10 mouse cellular contexts compared by ENCODE assay signal in the genomic region with DNA sequence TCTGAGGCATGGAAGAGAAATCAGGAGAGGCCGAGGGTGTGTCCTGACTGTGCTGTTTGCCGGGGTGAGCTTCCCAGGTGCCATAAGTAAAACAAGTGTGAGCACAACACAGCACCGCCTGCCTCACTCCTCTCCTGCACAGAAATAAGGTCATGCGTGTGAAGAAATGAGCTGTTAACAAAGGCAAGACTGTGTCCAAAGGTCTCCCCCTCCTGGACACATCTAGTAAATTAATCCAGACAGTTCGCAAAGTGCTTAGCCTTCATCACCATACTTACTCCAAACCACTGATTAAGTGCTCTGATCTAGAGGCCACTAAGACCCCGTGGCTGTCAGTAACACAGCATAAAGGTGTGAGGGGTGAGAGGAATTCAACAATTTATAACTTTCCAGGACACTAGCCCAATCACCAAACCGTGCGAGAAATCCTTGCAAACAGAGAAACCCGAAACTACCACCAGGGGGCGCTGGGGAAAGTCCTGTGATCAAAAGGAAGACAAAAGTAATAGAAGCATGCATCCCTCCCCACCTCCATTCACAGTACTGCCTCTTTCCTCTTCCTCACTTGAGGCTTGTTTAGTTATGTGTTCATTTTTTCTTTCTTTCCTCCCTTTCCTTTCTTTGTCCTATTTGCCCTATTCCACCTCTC. TPM values are rescaled to one million over a fixed set of nuclear protein-coding genes. Genes with fewer than 3 reads are reported as not detected.
A peak's percentile ranks its signal among the peaks of the same experiment; 100 is the strongest.
DNase-seq lines count a peak whose midpoint lies in the region; ATAC-seq and TF ChIP-seq lines count a peak whose summit lies in the region.
"Had no signal": no experiment of that assay in that cellular context is flagged by ENCODE, and none has a peak within 500 bp of the region (broad histone marks: within the 10 kb centered on the region; RNA-seq: fewer than 3 reads in every experiment).

No protein-coding gene starts in this region.

- no peak for TF ChIP-seq POLR2A in testis, adult 2 months (IDR thresholded peaks at IDR 0.05; ENCODE audit: control insufficient read depth, low read depth, low read length)

- no peak overlapping the region for H3K4me3 ChIP-seq in hindbrain, embryonic 10.5 days
- no peak overlapping the region for H3K4me3 ChIP-seq in hindbrain, embryonic 14.5 days (replicated peaks; ENCODE audit: low read length)
- H3K4me3 ChIP-seq in testis, adult 2 months (ENCODE audit: control insufficient read depth, low read depth, low read length) = no peak overlapping the region
- H3K4me3 ChIP-seq: midbrain, embryonic 12.5 days had no signal

- H3K27me3 ChIP-seq in hindbrain, embryonic 10.5 days (ENCODE audit: insufficient read depth, poor library complexity, severe bottlenecking) = no peaks in the 10 kb centered on the region
- no peaks in the 10 kb centered on the region for H3K27me3 ChIP-seq in hindbrain, embryonic 14.5 days (ENCODE audit: control insufficient read depth, insufficient read depth, low read length)
- H3K27me3 ChIP-seq in testis, adult 2 months (ENCODE audit: control insufficient read depth, insufficient read depth, low read length) = no peaks in the 10 kb centered on the region
- H3K27me3 ChIP-seq: midbrain, embryonic 12.5 days had no signal

- H3K36me3 ChIP-seq in hindbrain, embryonic 10.5 days = no peaks in the 10 kb centered on the region
- H3K36me3 ChIP-seq in hindbrain, embryonic 14.5 days (replicated peaks; ENCODE audit: control insufficient read depth, insufficient read depth) = no peaks in the 10 kb centered on the region
- no peaks in the 10 kb centered on the region for H3K36me3 ChIP-seq in testis, adult 2 months (ENCODE audit: control insufficient read depth, insufficient read depth, low read length)
- H3K36me3 ChIP-seq: midbrain, embryonic 12.5 days had no signal

- no peak for ATAC-seq in hindbrain, embryonic 14.5 days (ENCODE audit: low FRiP score)

- 54% methylated on average over 10 of the region's 10 CpGs for WGBS in hindbrain, embryonic 10.5 days
- WGBS in hindbrain, embryonic 14.5 days = 59% methylated on average over 10 of the region's 10 CpGs

- H3K4me2 ChIP-seq in hindbrain, embryonic 14.5 days (replicated peaks) = no peak overlapping the region
- H3K4me2 ChIP-seq: midbrain, embryonic 12.5 days had no signal

- H3K9me3 ChIP-seq in hindbrain, embryonic 10.5 days = no peaks in the 10 kb centered on the region
- H3K9me3 ChIP-seq in hindbrain, embryonic 14.5 days (ENCODE audit: control insufficient read depth, low read length) = no peaks in the 10 kb centered on the region
- H3K9me3 ChIP-seq: midbrain, embryonic 12.5 days had no signal

- H3K9ac ChIP-seq in hindbrain, embryonic 14.5 days = no peak overlapping the region
- H3K9ac ChIP-seq: midbrain, embryonic 12.5 days had no signal

- DNase-seq in hindbrain, embryonic 10.5 days (ENCODE audit: low spot score) = peak; percentile 14
- no peak for DNase-seq in hindbrain, embryonic 14.5 days (ENCODE audit: low spot score)
- peak; percentile 5 for DNase-seq in right cerebral cortex, postnatal 14 days
- no peak for DNase-seq in right cerebral cortex, postnatal 36 days (ENCODE audit: low spot score in 2 of 2)
- DNase-seq in c-Kit-positive CD71-positive TER-119-positive erythroid progenitor cells, embryonic 14.5 days (ENCODE audit: low spot score) = peak; percentile 11
- DNase-seq in urinary bladder, adult 18-20 months (ENCODE audit: low spot score in 2 of 2) = no peak
- DNase-seq in heart, adult 8-10 months (ENCODE audit: low spot score) = no peak
- DNase-seq: kidney, postnatal 14 days had no signal

- TF ChIP-seq CTCF in testis, adult 2 months (IDR thresholded peaks at IDR 0.05; ENCODE audit: control insufficient read depth, insufficient read depth, insufficient replicate concordance, low read depth, low read length) = peak; percentile 24; the same call in 1 of the 2 replicates

- no peaks in the 10 kb centered on the region for H3K4me1 ChIP-seq in hindbrain, embryonic 10.5 days (replicated peaks)
- no peaks in the 10 kb centered on the region for H3K4me1 ChIP-seq in hindbrain, embryonic 14.5 days (replicated peaks; ENCODE audit: control insufficient read depth, insufficient read depth, low read length)
- H3K4me1 ChIP-seq in testis, adult 2 months (ENCODE audit: control insufficient read depth, insufficient read depth, low read length) = no peaks in the 10 kb centered on the region
- H3K4me1 ChIP-seq: midbrain, embryonic 12.5 days had no signal

- no peak overlapping the region for H3K27ac ChIP-seq in hindbrain, embryonic 10.5 days
- no peak overlapping the region for H3K27ac ChIP-seq in hindbrain, embryonic 14.5 days
- H3K27ac ChIP-seq in testis, adult 2 months (ENCODE audit: control insufficient read depth, insufficient read depth, low read depth, low read length) = no peak overlapping the region
- H3K27ac ChIP-seq: midbrain, embryonic 12.5 days had no signal

RNA-seq across cellular contexts. Expression of gene Gm4858, which starts 15.7 kb away (rescaled TPM):
- not detected in 2 replicates for polyA plus RNA-seq in hindbrain, embryonic 10.5 days (2016; fragmentation: Nextera tagmentation; extraction: Ambion mirVana)
- not detected in 2 replicates for polyA plus RNA-seq in hindbrain, embryonic 14.5 days (2014; fragmentation: Nextera tagmentation; extraction: Ambion mirVana)
- polyA plus RNA-seq in testis, adult 2 months (2012; rRNA removed) = not detected in 2 replicates
- not detected for total RNA-seq in heart, adult 8-10 months (2022)
- polyA plus RNA-seq: midbrain, embryonic 12.5 days had no signal

RNA-seq across cellular contexts. Expression of gene Lce1m, which starts 34.1 kb away (rescaled TPM):
- polyA plus RNA-seq in hindbrain, embryonic 10.5 days (2016; fragmentation: Nextera tagmentation; extraction: Ambion mirVana) = not detected in 2 replicates
- not detected in 2 replicates for polyA plus RNA-seq in hindbrain, embryonic 14.5 days (2014; fragmentation: Nextera tagmentation; extraction: Ambion mirVana)
- not detected in 2 replicates for polyA plus RNA-seq in testis, adult 2 months (2012; rRNA removed)
- total RNA-seq in heart, adult 8-10 months (2022) = not detected
- polyA plus RNA-seq: midbrain, embryonic 12.5 days had no signal

RNA-seq across cellular contexts. Expression of gene Crct1, which starts 37.5 kb away (rescaled TPM):
- 0.24 and 0.60 TPM in 2 replicates for polyA plus RNA-seq in hindbrain, embryonic 10.5 days (2016; fragmentation: Nextera tagmentation; extraction: Ambion mirVana)
- polyA plus RNA-seq in hindbrain, embryonic 14.5 days (2014; fragmentation: Nextera tagmentation; extraction: Ambion mirVana) = 1.0 and 2.3 TPM in 2 replicates
- not detected in 2 replicates for polyA plus RNA-seq in testis, adult 2 months (2012; rRNA removed)
- not detected for total RNA-seq in heart, adult 8-10 months (2022)

Comparison
In these comparisons a context has a peak if more than half of its experiments do, and no peak if none do; other contexts are left out.
1. DNase-seq: peak in hindbrain, embryonic 10.5 days (single experiment), right cerebral cortex, postnatal 14 days (single experiment) and c-Kit-positive CD71-positive TER-119-positive erythroid progenitor cells, embryonic 14.5 days (single experiment); none in hindbrain, embryonic 14.5 days (single experiment), right cerebral cortex, postnatal 36 days (0 of 2), urinary bladder, adult 18-20 months (0 of 2) and heart, adult 8-10 months (single experiment).